Mouse (Mus musculus): ENCODE data around the gene Por. TPM values are rescaled to one million over a fixed set of nuclear protein-coding genes. Genes with fewer than 3 reads are reported as not detected.
A peak's percentile ranks its signal among the peaks of the same experiment; 100 is the strongest.

Por gene
- total and polyA plus RNA-seq, 3 experiments = 265 to 563 (median 364) TPM

GRCm38 (mm10) chr5:135727871-135728270 is 58.0 kb downstream of the Por start:
- DNase-seq = no peak

GRCm38 (mm10) chr5:135728361-135728760 is 58.5 kb downstream of the Por start:
- no peak for DNase-seq

GRCm38 (mm10) chr5:135729351-135729750 is 59.5 kb downstream of the Por start:
- DNase-seq = no peak

DNA sequence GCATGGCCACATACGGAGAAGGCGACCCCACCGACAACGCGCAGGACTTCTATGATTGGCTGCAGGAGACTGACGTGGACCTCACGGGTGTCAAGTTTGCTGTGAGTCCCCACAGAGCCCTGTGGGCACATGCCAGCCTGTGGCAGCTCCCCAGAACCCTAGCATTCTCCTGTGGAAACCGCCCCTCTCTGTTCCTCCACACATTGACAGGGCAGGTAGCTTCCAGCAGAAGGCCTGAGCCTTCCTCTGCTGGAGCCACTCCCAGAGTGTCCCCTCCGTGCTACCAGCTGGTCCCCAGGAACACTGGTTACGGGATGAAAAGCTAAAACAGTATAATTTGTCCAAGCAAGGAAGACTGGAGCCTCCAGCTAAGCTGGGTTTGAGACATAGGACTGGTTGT is 60.4 kb downstream of the Por start:
- no peak for DNase-seq

- no peak for DNase-seq
Observed at GRCm38 (mm10) chr5:135730916-135731315, 61.1 kb downstream of the Por start.

DNA sequence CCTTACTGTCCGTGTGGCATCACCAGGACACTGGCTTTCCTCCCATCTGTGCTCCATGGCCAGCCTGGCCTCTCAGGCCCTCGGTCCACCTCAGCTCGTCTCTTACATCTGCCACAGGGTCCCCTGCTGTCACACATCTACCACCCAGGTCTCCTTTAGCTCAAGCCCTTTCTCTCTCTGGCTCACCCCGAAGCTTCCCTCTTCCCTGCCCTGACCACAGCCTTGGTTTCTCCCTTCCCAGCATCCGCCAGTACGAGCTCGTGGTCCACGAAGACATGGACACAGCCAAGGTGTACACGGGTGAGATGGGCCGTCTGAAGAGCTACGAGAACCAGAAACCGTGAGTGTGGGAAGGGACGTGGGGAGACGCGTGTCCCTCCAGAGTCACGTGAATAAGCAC is 61.5 kb downstream of the Por start:
- no peak for DNase-seq

DNA sequence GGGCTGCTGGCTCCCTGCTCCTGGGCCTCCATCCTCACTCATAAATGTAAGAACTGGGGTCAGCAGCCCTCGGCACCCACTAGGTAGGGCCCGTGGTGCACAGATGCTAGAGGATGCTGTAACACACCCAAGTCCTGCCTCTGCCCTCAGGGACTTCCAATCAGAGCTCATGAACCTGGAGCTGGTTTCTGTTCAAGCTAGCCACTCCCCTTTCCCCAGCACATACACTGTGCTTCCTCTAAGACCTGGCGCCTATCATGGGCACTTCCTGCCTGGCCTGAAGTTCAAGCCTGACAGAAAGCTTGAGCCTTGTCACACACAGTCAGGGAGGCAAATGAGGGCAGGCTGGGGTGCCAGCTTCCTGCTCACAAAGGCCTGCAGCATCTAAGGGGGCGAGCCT is 63.2 kb downstream of the Por start:
- no peak for DNase-seq

DNA sequence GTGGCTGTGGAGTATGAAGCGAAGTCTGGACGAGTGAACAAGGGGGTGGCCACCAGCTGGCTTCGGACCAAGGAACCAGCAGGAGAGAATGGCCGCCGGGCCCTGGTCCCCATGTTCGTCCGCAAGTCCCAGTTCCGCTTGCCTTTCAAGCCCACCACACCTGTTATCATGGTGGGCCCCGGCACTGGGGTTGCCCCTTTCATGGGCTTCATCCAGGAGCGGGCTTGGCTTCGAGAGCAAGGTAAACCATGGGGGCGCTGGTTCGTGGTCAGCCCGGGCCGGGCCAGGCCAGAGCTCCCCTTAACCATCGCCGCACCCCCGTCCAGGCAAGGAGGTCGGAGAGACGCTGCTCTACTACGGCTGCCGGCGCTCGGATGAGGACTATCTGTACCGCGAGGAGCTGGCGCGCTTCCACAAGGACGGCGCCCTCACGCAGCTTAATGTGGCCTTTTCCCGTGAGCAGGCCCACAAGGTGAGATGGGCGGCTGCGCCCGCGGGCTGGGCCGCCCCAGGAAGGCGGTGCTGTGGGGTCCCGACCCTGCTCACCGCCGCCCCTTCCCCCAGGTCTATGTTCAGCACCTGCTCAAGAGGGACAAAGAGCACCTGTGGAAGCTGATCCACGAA is 64.3 kb downstream of the Por start:
- DNase-seq = peak; percentile 23

DNA sequence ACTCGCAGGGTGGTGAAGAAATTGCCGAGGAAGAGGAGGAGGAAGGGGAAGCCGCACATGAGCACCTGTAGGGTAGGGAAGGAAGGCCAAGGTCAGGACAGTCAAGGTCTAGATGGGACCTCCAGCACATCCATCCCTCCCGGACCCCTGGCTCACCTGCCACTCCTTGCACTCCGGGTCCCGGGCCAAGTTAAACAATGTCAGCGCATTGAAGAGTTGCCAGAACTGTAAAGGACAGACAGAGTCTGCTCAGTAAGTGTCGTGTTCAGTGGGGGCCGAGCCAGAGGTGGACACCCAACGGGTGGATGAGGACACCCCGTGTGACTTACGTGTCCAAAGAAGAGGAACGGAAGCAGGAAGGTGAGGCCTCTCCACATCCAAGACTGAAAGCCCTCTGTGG is 65.9 kb downstream of the Por start:
- DNase-seq = no peak

GRCm38 (mm10) chr5:135736544-135736943 is 66.7 kb downstream of the Por start:
- no peak for DNase-seq

DNA sequence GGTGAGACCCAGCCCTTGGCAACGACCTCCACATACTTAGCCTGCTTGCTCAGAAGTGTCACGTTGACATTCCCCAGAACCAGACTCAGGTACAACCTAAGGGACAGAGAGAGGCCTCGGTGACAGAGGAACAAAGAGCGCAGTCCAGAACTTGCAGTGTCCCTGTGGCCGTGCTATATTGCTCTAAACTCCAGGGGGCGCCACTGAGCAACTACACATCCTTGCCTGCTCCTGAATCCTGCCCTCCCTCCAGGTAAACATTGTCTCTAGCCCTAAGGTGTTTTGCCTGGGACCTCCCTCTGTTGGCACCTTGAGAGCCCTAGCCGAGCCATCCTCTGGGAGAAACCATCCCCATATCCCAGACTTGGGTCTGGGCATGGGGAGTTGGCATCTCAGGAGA is 67.3 kb downstream of the Por start:
- no peak for DNase-seq

GRCm38 (mm10) chr5:135738266-135738665 is 68.4 kb downstream of the Por start:
- no peak for DNase-seq

- DNase-seq = no peak
Observed at GRCm38 (mm10) chr5:135742156-135742555, 72.3 kb downstream of the Por start.

GRCm38 (mm10) chr5:135742941-135743740 is 73.3 kb downstream of the Por start:
- DNase-seq = no peak

DNA sequence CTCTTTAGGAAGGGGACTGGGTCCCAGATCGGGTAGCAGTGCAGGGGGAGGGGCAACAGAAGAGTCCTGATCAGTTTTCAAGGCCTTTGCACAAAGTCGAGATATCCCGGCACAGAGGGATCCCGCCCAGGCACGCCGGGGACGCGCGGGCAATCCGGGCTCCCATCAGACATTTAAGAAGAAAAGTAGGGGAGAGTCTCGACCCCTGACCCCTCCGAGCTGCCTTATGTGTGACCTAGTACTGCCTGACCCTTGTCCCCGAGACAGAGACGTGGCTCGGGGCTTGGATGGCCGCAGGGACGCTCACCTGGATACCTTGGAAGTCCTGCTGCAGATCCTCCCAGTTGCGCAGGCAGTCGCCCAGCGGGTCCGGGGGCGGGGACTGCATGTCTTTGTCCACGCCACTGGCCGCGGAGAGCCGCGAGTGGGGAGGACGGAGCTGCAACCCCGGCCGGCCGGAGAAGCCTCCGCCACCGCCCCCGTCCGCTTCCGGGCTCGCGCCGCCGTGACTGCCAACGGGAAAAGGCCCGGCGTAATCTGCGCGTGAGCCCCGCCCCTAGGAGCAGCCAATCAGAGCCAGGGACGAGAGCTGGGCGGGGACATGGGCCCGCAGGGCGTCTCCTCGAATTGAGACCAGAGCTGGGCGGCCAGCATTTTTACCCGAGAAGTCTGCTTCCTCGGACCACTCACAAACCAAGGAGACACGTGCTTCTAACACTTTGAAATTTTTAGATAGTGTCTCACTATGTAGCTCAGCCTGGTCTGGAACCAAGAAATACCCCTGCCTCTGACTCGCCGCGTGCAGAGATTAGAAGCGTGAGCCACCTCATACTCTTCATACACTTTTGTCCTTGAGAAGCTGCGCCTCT is 74.1 kb downstream of the Por start, which contains the start of gene Tmem120a:
Gene Tmem120a (minus strand): TSS at position 708 of the 869 bp plus-strand sequence.
- peak; percentile 98 for DNase-seq

DNA sequence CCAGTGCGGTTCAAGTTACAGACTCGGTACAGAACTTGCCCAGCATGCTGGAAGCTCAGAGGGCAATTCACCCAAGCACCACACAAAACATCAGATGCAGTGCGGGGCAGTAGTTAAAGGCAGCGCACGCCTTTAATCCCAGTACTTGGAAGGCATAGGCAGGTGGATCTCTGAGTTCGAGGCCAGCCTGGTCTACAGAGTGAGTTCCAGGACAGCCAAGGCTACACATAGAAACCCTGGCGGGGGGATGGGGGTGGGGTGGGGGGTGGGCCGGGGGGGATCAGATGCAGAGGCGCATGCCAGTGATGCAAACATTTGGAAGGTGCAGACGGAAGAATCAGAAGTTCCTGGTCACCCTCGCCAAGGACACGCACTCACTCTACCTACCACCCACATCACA is 74.9 kb downstream of the Por start:
- no peak for DNase-seq

DNA sequence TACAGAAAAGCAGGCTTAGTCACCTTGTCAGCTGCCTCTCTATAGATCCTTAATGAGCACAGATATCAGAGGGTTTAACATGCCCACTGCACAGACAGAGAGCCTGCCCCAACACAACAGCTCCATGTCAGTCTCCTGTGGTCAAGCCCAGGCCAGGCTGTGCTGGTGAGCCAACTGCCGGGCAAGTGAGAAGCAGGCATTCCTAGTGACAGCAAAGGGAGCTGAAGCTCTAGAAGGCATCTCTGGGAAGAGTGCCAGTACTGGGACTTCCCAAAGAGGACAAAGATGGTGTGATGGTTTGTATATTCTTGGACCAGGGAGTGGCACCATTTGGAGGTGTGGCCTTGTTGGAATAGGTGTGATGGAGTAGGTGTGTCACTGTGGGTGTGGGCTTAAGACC is 81.2 kb downstream of the Por start:
- no peak for DNase-seq

- no peak for DNase-seq
Observed at GRCm38 (mm10) chr5:135751595-135751994, 81.8 kb downstream of the Por start.

- peak; percentile 41 for DNase-seq
Observed at GRCm38 (mm10) chr5:135761881-135762280, 92.0 kb downstream of the Por start.

DNA sequence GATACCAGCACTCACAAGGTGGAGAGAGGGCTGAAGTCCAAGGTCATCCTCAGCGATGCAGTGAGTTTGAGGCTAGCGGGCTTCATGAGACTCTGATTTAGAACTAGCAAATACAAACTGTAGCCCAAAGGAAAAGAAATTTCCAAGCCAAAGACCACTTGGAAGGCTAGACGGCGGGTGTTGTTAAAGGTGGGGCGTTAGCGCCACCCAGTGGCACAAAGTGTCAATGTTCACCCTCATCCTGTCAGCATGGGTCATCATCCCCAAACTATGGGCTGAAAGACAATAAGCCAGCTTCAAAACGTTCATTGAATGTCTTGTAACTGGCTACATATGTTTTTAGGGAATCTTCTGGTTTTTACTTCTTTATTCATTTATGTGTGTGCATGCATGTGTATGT is 93.7 kb downstream of the Por start:
- DNase-seq = peak; percentile 66

- DNase-seq = no peak
Observed at GRCm38 (mm10) chr5:135764971-135765370, 95.1 kb downstream of the Por start.

GRCm38 (mm10) chr5:135772519-135772918 is 102.7 kb downstream of the Por start:
- DNase-seq = no peak

- DNase-seq = no peak
Observed at GRCm38 (mm10) chr5:135776546-135776945, 106.7 kb downstream of the Por start.

All from adrenal gland, adult 2 months (tissue).